Mouse (Mus musculus) ES-Bruce4 (cell line): Measurements from ENCODE around the gene Nme8.

Experiments
- CTCF ChIP-seq: IDR thresholded peaks from one replicate; pipeline ENCODE4 v1.8.1; 2011; ENCODE audit warnings: low read depth, low read length
- EP300 ChIP-seq: IDR thresholded peaks from 2 replicates; pipeline ENCODE4 v1.6.1; 2011; ENCODE audit warnings: low read depth, low read length; ENCODE audit not compliant: insufficient read depth
- POLR2A ChIP-seq: IDR thresholded peaks from one replicate; pipeline ENCODE4 v1.8.1; 2011; ENCODE audit warnings: low read length; ENCODE audit not compliant: insufficient read depth

DNA sequence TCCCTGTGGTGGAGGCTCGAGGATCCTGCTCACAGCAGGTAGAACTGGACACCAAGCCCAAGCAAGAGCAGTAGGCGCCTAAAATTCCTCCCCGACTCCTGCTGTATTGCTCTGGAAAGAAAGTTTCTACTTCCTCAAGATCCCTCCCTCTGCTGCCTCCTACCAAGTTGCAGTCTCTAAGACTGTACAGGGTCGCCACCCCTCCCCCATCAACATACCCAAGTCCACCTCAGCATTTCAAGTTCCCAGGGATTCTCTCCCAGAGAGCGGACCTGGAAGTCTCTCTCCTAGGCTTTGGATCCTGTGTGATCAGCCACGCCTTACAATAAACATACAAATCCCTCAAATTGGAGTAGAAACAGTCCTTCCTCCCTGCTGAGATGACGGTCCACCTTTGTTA, at the start of gene Nme8:
- TF ChIP-seq CTCF (no peak), EP300 (no peak), POLR2A (no peak)
